Mouse (Mus musculus) ES-Bruce4 (cell line): ENCODE data around the gene Tex48.

Experiments used
- EP300 ChIP-seq: IDR thresholded peaks from 2 replicates; pipeline ENCODE4 v1.6.1; 2011; ENCODE audit warnings: low read depth, low read length; ENCODE audit not compliant: insufficient read depth
- POLR2A ChIP-seq: IDR thresholded peaks from one replicate; pipeline ENCODE4 v1.8.1; 2011; ENCODE audit warnings: low read length; ENCODE audit not compliant: insufficient read depth

DNA sequence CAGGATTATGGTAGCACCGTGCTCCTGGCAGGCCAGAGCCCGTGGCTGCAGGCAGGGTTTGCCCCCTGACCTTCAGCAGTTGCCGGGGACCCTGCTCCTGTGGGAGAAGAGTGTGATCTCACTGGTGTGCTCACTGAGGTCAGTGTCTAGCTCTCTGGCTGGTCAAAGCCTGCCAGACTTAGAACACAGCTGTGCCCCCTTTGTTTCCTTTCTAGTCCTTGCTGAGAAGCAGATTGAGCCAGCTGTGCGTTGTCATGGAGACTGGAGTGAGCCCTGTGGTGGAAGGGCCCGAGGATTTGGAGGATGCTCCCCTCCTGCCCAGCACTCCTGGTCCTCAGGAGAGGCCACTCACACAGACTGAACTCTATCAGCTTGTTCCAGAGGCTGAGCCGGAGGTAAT lies 42.1 kb downstream of the Tex48 start:
- TF ChIP-seq EP300 (no peak), POLR2A (no peak)
